Mouse (Mus musculus) kidney, postnatal 0 days (tissue): ENCODE measurements at regions not wholly inside any gene's neighbourhood (a gene's known extent, or its start where the extent isn't known, plus 50 kb on each side); places are given as distances from the start of the nearest gene placed in this dataset.

Source experiments
- ATAC-seq: fragments of 200-750 bp; cut with Nextera tagmentation; replicated peaks from 2 replicates; pipeline ENCODE4 v1.8.0; 2017; ENCODE audit warnings: low read depth, moderate number of reproducible peaks, moderate TSS enrichment, moderate library complexity; ENCODE audit not compliant: low FRiP score
- DNase-seq: peaks from one replicate; pipeline ENCODE4 v3.0.0-alpha.2; 2016; ENCODE audit warnings: low spot score
- H3K27ac ChIP-seq: fragments of 300-500 bp; sonication (generic); 2 replicates; pipeline ENCODE4 v1.5.1; 2014; ENCODE audit warnings: mild to moderate bottlenecking
- H3K27me3 ChIP-seq: fragments of 300-500 bp; sonication (generic); 2 replicates; pipeline ENCODE4 v1.6.1; 2014; ENCODE audit warnings: low read length, mixed read lengths; ENCODE audit not compliant: insufficient read depth
- H3K36me3 ChIP-seq: fragments of 300-500 bp; sonication (generic); 2 replicates; pipeline ENCODE4 v1.6.1; 2014; ENCODE audit warnings: low read length, mixed read lengths; ENCODE audit not compliant: insufficient read depth
- H3K4me1 ChIP-seq: fragments of 300-500 bp; sonication (generic); replicated peaks from 2 replicates; pipeline ENCODE4 v1.6.1; 2014; ENCODE audit warnings: antibody characterized with exemption, low read length, mixed read lengths; ENCODE audit not compliant: insufficient read depth
- H3K4me2 ChIP-seq: fragments of 300-500 bp; sonication (generic); 2 replicates; pipeline ENCODE4 v1.6.1; 2014; ENCODE audit warnings: mild to moderate bottlenecking, low read length, moderate library complexity, mixed read lengths
- H3K4me3 ChIP-seq: fragments of 300-500 bp; sonication (generic); replicated peaks from 2 replicates; pipeline ENCODE4 v1.5.1; 2014; ENCODE audit warnings: low read depth, low read length
- H3K9ac ChIP-seq: fragments of 300-500 bp; sonication (generic); 2 replicates; pipeline ENCODE4 v1.6.1; 2014; ENCODE audit warnings: low read depth, low read length
- H3K9me3 ChIP-seq: fragments of 300-500 bp; sonication (generic); replicated peaks from 2 replicates; pipeline ENCODE4 v1.6.1; 2016; ENCODE audit warnings: low read length, inconsistent platforms, mixed read lengths
- CTCF ChIP-seq: IDR thresholded peaks from 2 replicates; pipeline ENCODE4 v1.5.1; 2016; ENCODE audit warnings: antibody characterized with exemption, low read depth, mild to moderate bottlenecking, moderate library complexity
- WGBS: fragments of 180-500 bp; shearing (Covaris S2); extraction: QIAGEN DNeasy Blood & Tissue Kit; methylation state at CpG from one replicate; pipeline ENCODE4 v1.1.7; 2014; 5-methylcytosine and 5-hydroxymethylcytosine counted together

GRCm38 (mm10) chr2:143340364-143340763, 205.6 kb upstream of the Pcsk2 start:
- TF ChIP-seq CTCF = no peak
- ATAC-seq (no peak), DNase-seq (no peak)
- H3K4me2 ChIP-seq = no peak overlapping the region
- H3K27ac ChIP-seq = no peak overlapping the region
- H3K4me1 ChIP-seq = no peaks in the 10 kb centered on the region
- no peak overlapping the region for H3K4me3 ChIP-seq
- 76% methylated on average over 5 of the region's 5 CpGs for WGBS
- no peaks in the 10 kb centered on the region for H3K9me3 ChIP-seq
- H3K9ac ChIP-seq = no peak overlapping the region
- no peaks in the 10 kb centered on the region for H3K36me3 ChIP-seq
- no peaks in the 10 kb centered on the region for H3K27me3 ChIP-seq

- H3K9ac ChIP-seq = no peak overlapping the region
- H3K27ac ChIP-seq = no peak overlapping the region
- H3K27me3 ChIP-seq = no peaks in the 10 kb centered on the region
- no peak overlapping the region for H3K4me2 ChIP-seq
- no peaks in the 10 kb centered on the region for H3K4me1 ChIP-seq
- WGBS = 86% methylated on average over 6 of the region's 6 CpGs
- no peak for DNase-seq
- no peak for TF ChIP-seq CTCF
- H3K36me3 ChIP-seq = no peaks in the 10 kb centered on the region
- no peak for ATAC-seq
- no peak overlapping the region for H3K4me3 ChIP-seq
- H3K9me3 ChIP-seq = no peaks in the 10 kb centered on the region
Measured at GRCm38 (mm10) chr2:143364193-143364592, 181.8 kb upstream of the Pcsk2 start.

- WGBS = 92% methylated on average over 5 of the region's 5 CpGs
- no peaks in the 10 kb centered on the region for H3K9me3 ChIP-seq
- H3K4me2 ChIP-seq = no peak overlapping the region
- no peak overlapping the region for H3K27ac ChIP-seq
- H3K9ac ChIP-seq = no peak overlapping the region
- H3K4me3 ChIP-seq = no peak overlapping the region
- H3K36me3 ChIP-seq = no peaks in the 10 kb centered on the region
- no peak for TF ChIP-seq CTCF
- no peaks in the 10 kb centered on the region for H3K4me1 ChIP-seq
- DNase-seq (no peak), ATAC-seq (no peak)
- no peaks in the 10 kb centered on the region for H3K27me3 ChIP-seq
Measured at GRCm38 (mm10) chr2:143365976-143366375, 180.0 kb upstream of the Pcsk2 start.
